Mouse (Mus musculus) ES-Bruce4 (cell line): ENCODE results near the gene Stn1.

ENCODE experiments used
- CTCF ChIP-seq: IDR thresholded peaks from one replicate; pipeline ENCODE4 v1.8.1; 2011; ENCODE audit warnings: low read depth, low read length
- EP300 ChIP-seq: IDR thresholded peaks from 2 replicates; pipeline ENCODE4 v1.6.1; 2011; ENCODE audit warnings: low read depth, low read length; ENCODE audit not compliant: insufficient read depth
- POLR2A ChIP-seq: IDR thresholded peaks from one replicate; pipeline ENCODE4 v1.8.1; 2011; ENCODE audit warnings: low read length; ENCODE audit not compliant: insufficient read depth

GRCm38 (mm10) chr19:47519163-47519893 is 18.0 kb downstream of the Stn1 start:
- TF ChIP-seq CTCF (no peak), POLR2A (no peak), EP300 (no peak)
